Mouse (Mus musculus): Measurements from ENCODE around the gene Krt36. TPM values are rescaled to one million over a fixed set of nuclear protein-coding genes. Genes with fewer than 3 reads are reported as not detected.

Krt36 gene
- polyA plus RNA-seq (2015; fragmentation: Nextera tagmentation; extraction: Ambion mirVana), result 0.14 TPM in 1 of 2 replicates, not detected in the other

DNA sequence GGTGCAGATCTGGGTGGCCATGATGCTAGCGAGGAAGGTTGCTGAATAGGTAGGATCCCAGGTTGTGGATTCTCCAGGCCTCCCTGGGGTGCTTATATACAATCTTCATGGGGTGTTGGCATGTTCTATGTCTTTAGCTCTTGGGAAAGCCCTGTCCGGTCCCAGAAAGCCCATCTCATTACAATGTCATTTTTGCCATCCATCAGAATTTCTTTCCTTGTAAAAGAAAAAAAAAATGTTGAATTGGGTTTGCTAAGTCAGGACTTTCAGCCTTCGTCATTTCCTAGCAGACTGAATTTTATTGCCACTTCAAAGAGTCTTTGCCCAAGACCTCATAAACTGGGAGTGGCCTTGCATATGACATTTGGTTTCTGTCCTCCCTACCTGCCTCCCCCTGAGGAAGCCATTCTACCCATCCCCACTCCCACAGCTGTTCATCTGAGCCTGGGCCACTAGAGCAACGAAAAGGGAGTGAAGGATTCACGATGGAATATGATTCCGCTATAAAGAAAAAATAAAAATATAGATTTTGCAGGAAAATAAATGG, at the start of gene Krt36:
TSS of gene Krt36 (minus strand) at position 51 of the 547 bp plus-strand sequence.
- 85% methylated on average over 6 of the region's 6 CpGs for WGBS
- no peak within 1 kb of the TSS for H3K4me2 ChIP-seq

GRCm38 (mm10) chr11:100148615-100149330, 43.3 kb upstream of the Krt36 start, which contains the start of gene Krt19:
Gene Krt19 (minus strand): TSS chr11:100148665.
- Histone ChIP-seq H3K27ac (replicated peaks) (no peak within 1 kb of the TSS), H3K9ac (replicated peaks) (no peak within 1 kb of the TSS), H3K27me3 (replicated peaks) (peaks cover 33% of the 10 kb centered on the region), H3K4me1 (peaks cover 12% of the 10 kb centered on the region), H3K4me3 (replicated peaks) (no peak within 1 kb of the TSS), H3K36me3 (no peaks in the 10 kb centered on the region), H3K4me2 (no peak within 1 kb of the TSS), H3K9me3 (replicated peaks) (no peaks in the 10 kb centered on the region)
- 39% methylated on average over 9 of the region's 9 CpGs for WGBS
- no peak for ATAC-seq (ENCODE audit: low FRiP score)

More for the DNA sequence above, at the start of gene Krt36:
- ATAC-seq (ENCODE audit: low FRiP score), result no peak
- Histone ChIP-seq H3K27ac (replicated peaks) (no peak within 1 kb of the TSS), H3K9me3 (replicated peaks) (no peaks in the 10 kb centered on the region), H3K4me3 (replicated peaks) (no peak within 1 kb of the TSS), H3K4me1 (no peaks in the 10 kb centered on the region), H3K9ac (replicated peaks) (no peak within 1 kb of the TSS), H3K27me3 (replicated peaks) (no peaks in the 10 kb centered on the region), H3K36me3 (no peaks in the 10 kb centered on the region)

GRCm38 (mm10) chr11:100147566-100148353, 42.3 kb upstream of the Krt36 start:
- no peaks in the 10 kb centered on the region for H3K36me3 ChIP-seq
- H3K9ac ChIP-seq (replicated peaks), result no peak overlapping the region
- no peaks in the 10 kb centered on the region for H3K9me3 ChIP-seq (replicated peaks)
- H3K4me2 ChIP-seq, result no peak overlapping the region
- H3K27ac ChIP-seq (replicated peaks), result no peak overlapping the region
- no peak for ATAC-seq (ENCODE audit: low FRiP score)
- H3K4me1 ChIP-seq, result peaks cover 12% of the 10 kb centered on the region
- no peak overlapping the region for H3K4me3 ChIP-seq (replicated peaks)
- H3K27me3 ChIP-seq (replicated peaks), result peaks cover 34% of the 10 kb centered on the region
- WGBS, result 61% methylated on average over 5 of the region's 5 CpGs

GRCm38 (mm10) chr11:100145858-100146560, 40.6 kb upstream of the Krt36 start:
- Histone ChIP-seq H3K36me3 (no peaks in the 10 kb centered on the region), H3K4me3 (replicated peaks) (peak overlapping the region; percentile 30), H3K9me3 (replicated peaks) (no peaks in the 10 kb centered on the region), H3K4me1 (peaks cover 12% of the 10 kb centered on the region), H3K27ac (replicated peaks) (no peak overlapping the region), H3K9ac (replicated peaks) (no peak overlapping the region), H3K27me3 (replicated peaks) (peaks cover 34% of the 10 kb centered on the region), H3K4me2 (peak overlapping the region; percentile 55)
- no peak for ATAC-seq (ENCODE audit: low FRiP score)
- 6% methylated on average over 13 of the region's 13 CpGs for WGBS

- H3K27me3 ChIP-seq (replicated peaks), result peaks cover 34% of the 10 kb centered on the region
- 2% methylated on average over 20 of the region's 20 CpGs for WGBS
- ATAC-seq (ENCODE audit: low FRiP score), result no peak
These were observed 39.7 kb upstream of the Krt36 start for GRCm38 (mm10) chr11:100145104-100145503.

DNA sequence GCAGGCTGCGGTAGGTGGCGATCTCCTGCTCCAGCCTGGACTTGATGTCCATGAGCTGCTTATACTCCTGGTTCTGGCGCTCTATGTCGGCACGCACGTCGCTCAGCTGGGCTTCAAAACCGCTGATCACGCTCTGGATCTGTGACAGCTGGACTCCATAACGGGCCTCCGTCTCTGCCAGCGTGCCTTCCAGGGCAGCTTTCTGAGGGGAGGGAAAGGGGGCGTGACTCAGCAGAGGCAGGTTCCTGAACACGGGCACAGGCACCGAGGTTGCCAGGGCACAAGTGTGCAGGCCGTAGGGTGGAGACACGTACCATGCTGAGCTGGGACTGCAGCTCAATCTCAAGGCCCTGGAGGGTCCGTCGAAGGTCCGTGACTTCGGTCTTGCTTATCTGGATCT, 35.5 kb upstream of the Krt36 start:
- ATAC-seq (ENCODE audit: low FRiP score), result no peak
- Histone ChIP-seq H3K4me1 (peaks cover 18% of the 10 kb centered on the region), H3K4me3 (replicated peaks) (no peak overlapping the region), H3K27me3 (replicated peaks) (peaks cover 23% of the 10 kb centered on the region), H3K27ac (replicated peaks) (no peak overlapping the region), H3K9me3 (replicated peaks) (no peaks in the 10 kb centered on the region), H3K9ac (replicated peaks) (no peak overlapping the region), H3K36me3 (no peaks in the 10 kb centered on the region), H3K4me2 (no peak overlapping the region)
- WGBS, result 79% methylated on average over 21 of the region's 21 CpGs

More at GRCm38 (mm10) chr11:100145104-100145503, 39.7 kb upstream of the Krt36 start:
- Histone ChIP-seq H3K27ac (replicated peaks) (no peak overlapping the region), H3K36me3 (no peaks in the 10 kb centered on the region), H3K4me2 (peak overlapping the region; percentile 55), H3K4me3 (replicated peaks) (peak overlapping the region; percentile 30), H3K9ac (replicated peaks) (no peak overlapping the region), H3K4me1 (peaks cover 12% of the 10 kb centered on the region), H3K9me3 (replicated peaks) (no peaks in the 10 kb centered on the region)

- H3K4me1 ChIP-seq, result peaks cover 7% of the 10 kb centered on the region
- H3K9me3 ChIP-seq (replicated peaks), result no peaks in the 10 kb centered on the region
- no peak overlapping the region for H3K4me2 ChIP-seq
- H3K9ac ChIP-seq (replicated peaks), result no peak overlapping the region
- no peak for ATAC-seq (ENCODE audit: low FRiP score)
- no peak overlapping the region for H3K4me3 ChIP-seq (replicated peaks)
- 85% methylated on average over 2 of the region's 2 CpGs for WGBS
- H3K27ac ChIP-seq (replicated peaks), result no peak overlapping the region
- no peaks in the 10 kb centered on the region for H3K36me3 ChIP-seq
- H3K27me3 ChIP-seq (replicated peaks), result peaks cover 7% of the 10 kb centered on the region
These were observed 34.0 kb upstream of the Krt36 start for GRCm38 (mm10) chr11:100139391-100139790.

- no peak overlapping the region for H3K27ac ChIP-seq (replicated peaks)
- H3K36me3 ChIP-seq, result no peaks in the 10 kb centered on the region
- ATAC-seq (ENCODE audit: low FRiP score), result no peak
- H3K9ac ChIP-seq (replicated peaks), result no peak overlapping the region
- H3K27me3 ChIP-seq (replicated peaks), result peaks cover 1% of the 10 kb centered on the region
- no peaks in the 10 kb centered on the region for H3K9me3 ChIP-seq (replicated peaks)
- no peak overlapping the region for H3K4me2 ChIP-seq
- WGBS, result 50% methylated on average over 7 of the region's 7 CpGs
- peaks cover 7% of the 10 kb centered on the region for H3K4me1 ChIP-seq
- no peak overlapping the region for H3K4me3 ChIP-seq (replicated peaks)
These were observed 33.4 kb upstream of the Krt36 start for GRCm38 (mm10) chr11:100138809-100139208.

- Histone ChIP-seq H3K4me2 (no peak overlapping the region), H3K9ac (replicated peaks) (no peak overlapping the region), H3K9me3 (replicated peaks) (no peaks in the 10 kb centered on the region), H3K27me3 (replicated peaks) (no peaks in the 10 kb centered on the region), H3K4me1 (peaks cover 7% of the 10 kb centered on the region), H3K4me3 (replicated peaks) (no peak overlapping the region), H3K36me3 (no peaks in the 10 kb centered on the region), H3K27ac (replicated peaks) (no peak overlapping the region)
- 23% methylated on average over 5 of the region's 5 CpGs for WGBS
- ATAC-seq (ENCODE audit: low FRiP score), result no peak
These were observed 32.3 kb upstream of the Krt36 start for GRCm38 (mm10) chr11:100137693-100138092.

- Histone ChIP-seq H3K9me3 (replicated peaks) (no peaks in the 10 kb centered on the region), H3K4me2 (no peak overlapping the region), H3K36me3 (no peaks in the 10 kb centered on the region), H3K27ac (replicated peaks) (no peak overlapping the region), H3K4me3 (replicated peaks) (no peak overlapping the region), H3K27me3 (replicated peaks) (no peaks in the 10 kb centered on the region), H3K4me1 (peaks cover 7% of the 10 kb centered on the region), H3K9ac (replicated peaks) (no peak overlapping the region)
- ATAC-seq (ENCODE audit: low FRiP score), result no peak
- 40% methylated on average over 5 of the region's 5 CpGs for WGBS
These were observed 31.1 kb upstream of the Krt36 start for GRCm38 (mm10) chr11:100136559-100136958.

GRCm38 (mm10) chr11:100135731-100136130, 30.3 kb upstream of the Krt36 start, which contains the start of gene Krt15:
Gene Krt15 (minus strand): TSS chr11:100135928.
- no peaks in the 10 kb centered on the region for H3K27me3 ChIP-seq (replicated peaks)
- H3K4me1 ChIP-seq, result peaks cover 7% of the 10 kb centered on the region
- 72% methylated on average over 7 of the region's 7 CpGs for WGBS
- H3K36me3 ChIP-seq, result no peaks in the 10 kb centered on the region
- no peak within 1 kb of the TSS for H3K9ac ChIP-seq (replicated peaks)
- H3K27ac ChIP-seq (replicated peaks), result no peak within 1 kb of the TSS
- no peaks in the 10 kb centered on the region for H3K9me3 ChIP-seq (replicated peaks)
- no peak within 1 kb of the TSS for H3K4me3 ChIP-seq (replicated peaks)
- no peak within 1 kb of the TSS for H3K4me2 ChIP-seq
- ATAC-seq (ENCODE audit: low FRiP score), result no peak
